Mouse (Mus musculus) G1E (cell line): Measurements from ENCODE around the gene Dpp9. TPM values are rescaled to one million over a fixed set of nuclear protein-coding genes. Genes with fewer than 3 reads are reported as not detected.
A peak's percentile ranks its signal among the peaks of the same experiment; 100 is the strongest.

Experiments used
- ATAC-seq: 2 replicates; pipeline ENCODE4 v1.8.0; 2016; ENCODE audit warnings: mild to moderate bottlenecking; ENCODE audit not compliant: insufficient number of reproducible peaks, poor library complexity, low FRiP score, severe bottlenecking; ENCODE audit errors: extremely low read depth
- DNase-seq: peaks from one replicate; pipeline ENCODE4 v3.0.0; 2012; ENCODE audit warnings: low spot score
- H3K27me3 ChIP-seq: 2 replicates; pipeline ENCODE4 v1.6.1; 2012; ENCODE audit warnings: mild to moderate bottlenecking, low read length, inconsistent platforms; ENCODE audit not compliant: insufficient read depth
- H3K36me3 ChIP-seq: replicated peaks from 2 replicates; pipeline ENCODE3; 2012; ENCODE audit warnings: mild to moderate bottlenecking, inconsistent platforms
- H3K4me1 ChIP-seq: 2 replicates; pipeline ENCODE4 v1.6.1; 2012; ENCODE audit warnings: low read depth, low read length, inconsistent platforms, mixed read lengths; ENCODE audit not compliant: insufficient read depth
- H3K4me3 ChIP-seq: 2 replicates; pipeline ENCODE4 v1.5.1; 2012; ENCODE audit warnings: low read depth, mild to moderate bottlenecking, inconsistent platforms, low read length, moderate library complexity, mixed read lengths
- H3K9me3 ChIP-seq: replicated peaks from 2 replicates; pipeline ENCODE4 v1.6.1; 2012; ENCODE audit warnings: inconsistent platforms
- CTCF ChIP-seq: IDR thresholded peaks from 2 replicates; pipeline ENCODE4 v1.5.1; 2012; ENCODE audit warnings: low read depth, low read length, inconsistent platforms, mixed read lengths
- GATA1 ChIP-seq: IDR thresholded peaks from 2 replicates; pipeline ENCODE4 v1.6.1; 2012; ENCODE audit warnings: borderline replicate concordance, low read length, inconsistent platforms, mixed read lengths
- GATA2 ChIP-seq: IDR thresholded peaks from 2 replicates; pipeline ENCODE4 v1.6.1; 2012; ENCODE audit warnings: low read depth, low read length, inconsistent platforms, borderline replicate concordance
- POLR2AphosphoS5 ChIP-seq: IDR thresholded peaks from 2 replicates; pipeline ENCODE4 v1.6.1; 2012; ENCODE audit warnings: low read depth, low read length, inconsistent platforms; ENCODE audit not compliant: insufficient replicate concordance
- TAL1 ChIP-seq: conservative IDR thresholded peaks from 2 replicates; pipeline ENCODE4 v1.6.1; 2012; ENCODE audit warnings: low read depth, low read length, inconsistent platforms, mixed read lengths
- polyA plus RNA-seq: library from polyadenylated mRNA; stranded (reverse); fragments of >175 nt; gene quantifications from 2 replicates; pipeline ENCODE4 v1.2.3, GENCODE M21; 2012
- total RNA-seq, 2 experiments: library from RNA; stranded (forward) in 1 of 2; stranded (reverse) in 1 of 2; fragments of 200-1000 nt in 1 of 2; fragments of >200 nt in 1 of 2; fragmentation: Nextera tagmentation in 1 of 2; gene quantifications; 2 replicates each; pipeline ENCODE4 v1.2.3; 2014 to 2017

Gene Dpp9
- total RNA-seq (2014; fragmentation: Nextera tagmentation): 22.4 and 26.8 TPM in 2 replicates
- 13.0 and 14.4 TPM in 2 replicates for total RNA-seq (2017)
- polyA plus RNA-seq: 61.8 and 62.4 TPM in 2 replicates

DNA sequence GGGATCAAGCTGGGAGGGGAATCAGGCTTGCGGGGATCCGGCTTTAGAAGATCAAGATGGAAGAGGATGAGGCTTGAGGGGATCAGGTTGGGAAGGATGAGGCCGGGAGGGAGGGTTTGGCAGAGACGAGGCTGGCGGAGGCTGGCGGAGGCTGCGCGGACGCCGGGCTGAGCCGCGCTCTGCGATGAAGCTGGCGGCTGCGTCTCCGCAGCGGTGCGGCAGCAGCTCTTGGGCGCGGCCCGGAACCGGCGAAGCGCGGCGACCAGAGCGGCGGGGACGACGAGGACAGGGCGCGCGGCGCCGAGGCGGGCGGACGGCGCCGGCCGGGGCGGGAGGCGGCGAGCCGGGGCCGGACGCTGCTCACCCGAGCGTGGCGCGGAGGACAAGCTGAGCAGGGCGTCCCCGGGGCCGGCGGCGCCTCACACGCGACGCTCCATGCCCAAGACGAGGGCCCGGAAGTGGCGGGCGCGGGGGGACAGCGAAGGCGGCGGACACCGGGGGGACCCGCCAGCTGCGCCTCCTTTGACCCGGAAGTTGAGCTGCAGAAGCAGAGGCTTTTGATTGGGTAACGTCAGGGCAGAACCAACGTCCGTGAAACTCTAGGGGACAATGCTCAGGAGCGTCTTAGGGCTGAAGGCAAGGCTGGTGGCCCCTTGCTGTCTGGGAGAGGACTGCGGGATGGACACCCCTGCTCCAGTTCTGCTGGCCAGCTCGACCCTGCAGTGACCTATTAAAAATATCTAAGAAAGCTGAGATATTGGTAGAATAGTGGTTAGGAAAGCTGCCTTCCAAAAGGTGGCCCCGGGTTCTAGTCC lies at the start of gene Dpp9:
Dpp9 (minus strand) TSS at position 529 of the 815 bp plus-strand sequence.
- peaks cover 4% of the 10 kb centered on the region for H3K27me3 ChIP-seq
- peaks cover 35% of the 10 kb centered on the region for H3K4me1 ChIP-seq
- peak; percentile 100 for ATAC-seq
- peaks cover 39% of the 10 kb centered on the region for H3K36me3 ChIP-seq
- TF ChIP-seq GATA2 (no peak), TAL1 (no peak), CTCF (no peak), POLR2AphosphoS5 (no peak), GATA1 (no peak)
- H3K4me3 ChIP-seq: peak within 1 kb of the TSS; percentile 91
- H3K9me3 ChIP-seq: no peaks in the 10 kb centered on the region
- DNase-seq: peak; percentile 99

- DNase-seq: no peak
- no peak overlapping the region for H3K4me3 ChIP-seq
Measured at GRCm38 (mm10) chr17:56266271-56266670, 47.6 kb upstream of the Dpp9 start.

GRCm38 (mm10) chr17:56265869-56266268 lies 47.2 kb upstream of the Dpp9 start:
- no peak overlapping the region for H3K4me3 ChIP-seq
- no peaks in the 10 kb centered on the region for H3K27me3 ChIP-seq
- DNase-seq: no peak
- H3K36me3 ChIP-seq: peaks cover 64% of the 10 kb centered on the region
- H3K4me1 ChIP-seq: peaks cover 62% of the 10 kb centered on the region
- TF ChIP-seq GATA2 (no peak), POLR2AphosphoS5 (no peak), GATA1 (no peak), CTCF (no peak), TAL1 (no peak)
- ATAC-seq: peak; percentile 5; the same call in 1 of the 2 replicates
- no peaks in the 10 kb centered on the region for H3K9me3 ChIP-seq

More at GRCm38 (mm10) chr17:56266271-56266670, 47.6 kb upstream of the Dpp9 start:
- TF ChIP-seq POLR2AphosphoS5: no peak
- TF ChIP-seq CTCF: no peak
- TF ChIP-seq TAL1: no peak
- Histone ChIP-seq H3K9me3 (no peaks in the 10 kb centered on the region), H3K36me3 (peaks cover 64% of the 10 kb centered on the region), H3K4me1 (peaks cover 58% of the 10 kb centered on the region), H3K27me3 (no peaks in the 10 kb centered on the region)
- no peak for ATAC-seq

- Histone ChIP-seq H3K36me3 (peaks cover 64% of the 10 kb centered on the region), H3K4me1 (peaks cover 68% of the 10 kb centered on the region), H3K27me3 (no peaks in the 10 kb centered on the region), H3K9me3 (no peaks in the 10 kb centered on the region), H3K4me3 (no peak overlapping the region)
- TF ChIP-seq GATA2: no peak
- TF ChIP-seq GATA1: no peak
- TF ChIP-seq CTCF: no peak
- no peak for TF ChIP-seq POLR2AphosphoS5
- no peak for TF ChIP-seq TAL1
- DNase-seq: no peak
- ATAC-seq: no peak
Measured at GRCm38 (mm10) chr17:56265011-56265410, 46.3 kb upstream of the Dpp9 start.

DNA sequence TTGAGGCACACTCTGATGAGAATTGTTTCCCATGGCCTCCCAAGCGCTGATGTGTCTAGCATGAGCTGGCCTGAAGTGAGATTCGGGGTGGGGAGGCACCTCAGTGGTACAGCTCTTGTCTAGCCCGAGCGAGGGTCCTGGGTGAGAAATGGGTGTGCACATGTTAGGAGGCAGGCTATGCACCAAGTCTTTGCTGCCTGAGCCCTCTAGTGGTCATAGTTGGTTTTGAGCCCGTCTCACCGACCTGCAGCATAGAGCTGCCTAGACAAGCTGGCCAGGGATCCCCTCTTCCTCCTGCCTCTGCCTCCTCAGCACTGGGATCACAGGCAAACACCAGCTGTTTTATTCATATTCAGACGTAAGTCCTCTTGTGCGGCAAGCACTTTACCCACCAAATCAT lies 45.3 kb upstream of the Dpp9 start:
- Histone ChIP-seq H3K27me3 (no peaks in the 10 kb centered on the region), H3K4me3 (peak overlapping the region; percentile 22; the same call in 1 of the 2 replicates), H3K9me3 (no peaks in the 10 kb centered on the region), H3K4me1 (peaks cover 69% of the 10 kb centered on the region), H3K36me3 (peaks cover 67% of the 10 kb centered on the region)
- TF ChIP-seq CTCF: peak; percentile 92
- TF ChIP-seq TAL1: no peak
- ATAC-seq (peak; percentile 69), DNase-seq (no peak)

GRCm38 (mm10) chr17:56262645-56263094 lies 44.0 kb upstream of the Dpp9 start:
- DNase-seq: no peak
- H3K36me3 ChIP-seq: peaks cover 79% of the 10 kb centered on the region
- H3K4me3 ChIP-seq: no peak overlapping the region
- no peak for TF ChIP-seq GATA2
- ATAC-seq: no peak
- H3K27me3 ChIP-seq: no peaks in the 10 kb centered on the region
- no peaks in the 10 kb centered on the region for H3K9me3 ChIP-seq
- H3K4me1 ChIP-seq: peaks cover 80% of the 10 kb centered on the region
